Mouse (Mus musculus): ENCODE data around the gene Gkn1.
A peak's percentile ranks its signal among the peaks of the same experiment; 100 is the strongest.

Gene Gkn1

GRCm38 (mm10) chr6:87323381-87323780 lies 27.4 kb downstream of the Gkn1 start:
- DNase-seq (ENCODE audit: low spot score in 2 of 2) = peak; percentile 12 to 69

- no peak for DNase-seq (ENCODE audit: low spot score in 2 of 2)
These were observed 32.1 kb downstream of the Gkn1 start for GRCm38 (mm10) chr6:87318651-87319050.

GRCm38 (mm10) chr6:87316966-87317365 lies 33.8 kb downstream of the Gkn1 start:
- DNase-seq (ENCODE audit: low spot score in 2 of 2) = no peak

GRCm38 (mm10) chr6:87312761-87313160 lies 38.0 kb downstream of the Gkn1 start:
- no peak for DNase-seq (ENCODE audit: low spot score in 2 of 2)

GRCm38 (mm10) chr6:87304486-87304885 lies 46.3 kb downstream of the Gkn1 start:
- DNase-seq (ENCODE audit: low spot score in 2 of 2) = no peak

- DNase-seq (ENCODE audit: low spot score in 2 of 2) = no peak
These were observed 48.0 kb downstream of the Gkn1 start for GRCm38 (mm10) chr6:87302746-87303145.

- DNase-seq (ENCODE audit: low spot score in 2 of 2) = no peak
These were observed 48.8 kb downstream of the Gkn1 start for GRCm38 (mm10) chr6:87301991-87302390.

All from thymus, postnatal 10 days (tissue).